Comparison of ENCODE assay signal across 23 mouse cellular contexts in the genomic region with DNA sequence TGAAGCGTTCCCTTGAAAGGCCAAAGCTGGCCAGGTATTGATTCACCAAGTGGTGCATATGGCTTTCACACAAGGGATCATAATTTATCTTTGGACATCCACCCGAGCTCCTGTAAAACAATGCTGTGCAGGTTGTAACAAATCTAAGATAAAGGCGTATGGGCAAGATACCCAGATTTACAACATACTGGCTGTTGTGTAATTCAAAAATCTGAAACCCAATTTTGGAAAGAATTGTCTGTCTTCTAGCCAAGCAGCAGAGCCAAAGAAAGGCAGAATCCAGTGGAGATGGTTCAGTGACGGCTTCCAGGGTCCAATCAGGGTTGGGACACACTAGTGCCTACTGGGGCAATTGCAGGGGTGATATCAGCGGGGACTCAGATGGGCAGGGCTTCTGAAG.
A peak's percentile ranks its signal among the peaks of the same experiment; 100 is the strongest.
DNase-seq lines count a peak whose midpoint lies in the region; ATAC-seq and TF ChIP-seq lines count a peak whose summit lies in the region.
"Had no signal": no experiment of that assay in that cellular context is flagged by ENCODE, and none has a peak within 500 bp of the region (broad histone marks: within the 10 kb centered on the region; RNA-seq: fewer than 3 reads in every experiment).

No protein-coding gene starts in this region.

- no peaks in the 10 kb centered on the region for H3K27me3 ChIP-seq in lung, postnatal 0 days (replicated peaks; ENCODE audit: insufficient read depth, low read length)
- H3K27me3 ChIP-seq: embryonic facial prominence, embryonic 12.5 days; forebrain, embryonic 12.5 days; hindbrain, embryonic 15.5 days had no signal

- no peak overlapping the region for H3K9ac ChIP-seq in lung, postnatal 0 days (replicated peaks; ENCODE audit: low read depth)
- H3K9ac ChIP-seq: embryonic facial prominence, embryonic 12.5 days; forebrain, embryonic 12.5 days; hindbrain, embryonic 15.5 days had no signal

- TF ChIP-seq EP300 in lung, postnatal 0 days (IDR thresholded peaks at IDR 0.05), result no peak

- H3K4me1 ChIP-seq in lung, postnatal 0 days (ENCODE audit: insufficient read depth, low read depth, low read length), result no peaks in the 10 kb centered on the region
- H3K4me1 ChIP-seq: embryonic facial prominence, embryonic 12.5 days; hindbrain, embryonic 15.5 days had no signal

- no peak for ATAC-seq in lung, postnatal 0 days
- no peak for ATAC-seq in activated CD4-positive, CD25-positive, alpha-beta regulatory T cell, adult 4 months
- ATAC-seq: CD4-positive, CD25-positive, alpha-beta regulatory T cell, adult 4 months; forebrain, embryonic 16.5 days; intestine, embryonic 16.5 days had no signal

- H3K4me3 ChIP-seq in gastrocnemius, adult 2 months, result no peak overlapping the region
- no peak overlapping the region for H3K4me3 ChIP-seq in lung, postnatal 0 days (ENCODE audit: low read depth, low read length)
- H3K4me3 ChIP-seq: embryonic facial prominence, embryonic 12.5 days; forebrain, embryonic 12.5 days; heart, adult 2 months; hindbrain, embryonic 15.5 days had no signal

- no peak overlapping the region for H3K4me2 ChIP-seq in lung, postnatal 0 days (replicated peaks; ENCODE audit: low read depth, low read length)
- H3K4me2 ChIP-seq: embryonic facial prominence, embryonic 12.5 days; forebrain, embryonic 12.5 days; heart, embryonic 11.5 days; hindbrain, embryonic 15.5 days had no signal

- intact Hi-C loops in gastrocnemius, adult 2 months (cut with DNase I), result no loop called here

- peak; percentile 20 for DNase-seq in adrenal gland, adult 2 months
- DNase-seq in adrenal gland, adult 8-10 months, result no peak
- DNase-seq in gastrocnemius, adult 2 months, result peak; percentile 41
- DNase-seq in gastrocnemius, postnatal 4 days (ENCODE audit: low spot score in 2 of 2), result no peak
- peak; percentile 19 for DNase-seq in lung, postnatal 0 days (ENCODE audit: low spot score)
- DNase-seq in lung, postnatal 25 days (ENCODE audit: low spot score), result no peak
- peak; percentile 79 for DNase-seq in gonadal fat pad, adult 2 months (ENCODE audit: low read depth)
- DNase-seq: adrenal gland, postnatal 14 days; B cell, adult 2 months; cerebellum, adult 11-12 months; cerebellum, adult 9-10 months; cerebellum, postnatal 25 days; gastrocnemius, postnatal 10 days; kidney, adult 2 months had no signal

- H3K9me3 ChIP-seq in lung, postnatal 0 days (ENCODE audit: low read length), result no peaks in the 10 kb centered on the region
- H3K9me3 ChIP-seq: embryonic facial prominence, embryonic 12.5 days; forebrain, embryonic 12.5 days; hindbrain, embryonic 15.5 days had no signal

- TF ChIP-seq CTCF in gastrocnemius, adult 2 months (IDR thresholded peaks at IDR 0.05), result no peak
- no peak for TF ChIP-seq CTCF in lung, postnatal 0 days (IDR thresholded peaks at IDR 0.05)

- no peaks in the 10 kb centered on the region for H3K36me3 ChIP-seq in lung, postnatal 0 days (ENCODE audit: insufficient read depth, low read length)
- H3K36me3 ChIP-seq: embryonic facial prominence, embryonic 12.5 days; forebrain, embryonic 12.5 days; hindbrain, embryonic 15.5 days had no signal

- no peak overlapping the region for H3K27ac ChIP-seq in gastrocnemius, adult 2 months
- no peak overlapping the region for H3K27ac ChIP-seq in lung, postnatal 0 days (ENCODE audit: low read length)
- H3K27ac ChIP-seq: embryonic facial prominence, embryonic 12.5 days; forebrain, embryonic 12.5 days; heart, adult 2 months; hindbrain, embryonic 15.5 days had no signal

- 62% methylated on average over 5 of the region's 5 CpGs for WGBS in lung, postnatal 0 days

Comparison
In these comparisons a context has a peak if more than half of its experiments do, and no peak if none do; other contexts are left out.
1. DNase-seq: peak in adrenal gland, adult 2 months (single experiment), gastrocnemius, adult 2 months (single experiment), lung, postnatal 0 days (single experiment) and gonadal fat pad, adult 2 months (single experiment); none in adrenal gland, adult 8-10 months (single experiment), gastrocnemius, postnatal 4 days (0 of 2) and lung, postnatal 25 days (single experiment).